8 mouse cellular contexts compared by ENCODE assay signal in the genomic region with DNA sequence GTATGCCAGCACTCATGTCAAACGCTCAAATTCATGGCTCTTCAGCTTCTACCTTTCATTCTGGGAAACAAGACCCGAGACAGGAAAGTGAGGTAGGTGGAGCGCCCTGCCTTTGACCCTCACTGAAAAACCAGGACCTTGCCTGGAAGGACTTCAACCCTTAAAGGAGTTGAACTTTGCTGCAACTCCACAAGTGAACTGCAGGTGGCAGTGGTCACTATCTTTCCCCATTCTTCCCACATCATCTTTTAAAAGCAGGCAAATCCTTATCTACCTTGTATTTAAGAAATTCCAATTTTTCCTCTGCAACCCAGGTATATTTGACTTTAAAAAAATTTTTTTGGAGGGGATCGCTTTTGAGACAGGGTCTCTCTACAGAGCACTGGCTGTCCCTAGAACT. TPM values are rescaled to one million over a fixed set of nuclear protein-coding genes. Genes with fewer than 3 reads are reported as not detected.
DNase-seq lines count a peak whose midpoint lies in the region; ATAC-seq and TF ChIP-seq lines count a peak whose summit lies in the region.

No protein-coding gene starts in this region.

- peaks cover 69% of the 10 kb centered on the region for H3K36me3 ChIP-seq in kidney, embryonic 16.5 days (ENCODE audit: insufficient read depth, low read length)
- H3K36me3 ChIP-seq in CH12.LX (replicated peaks in 1 of 2; ENCODE audit: control insufficient read depth in 1 of 2, insufficient read depth in 1 of 2, low read length in 1 of 2): peaks cover 62 to 94% of the 10 kb centered on the region in 2 experiments

- dilution Hi-C loops in CH12.LX (cut with MboI; ENCODE audit: extremely low pct_ligation_motif_present, extremely low pct_unique_long_range_greater_than_20kb, low sequenced_read_pairs): no loop called here

- no peaks in the 10 kb centered on the region for H3K27me3 ChIP-seq in kidney, embryonic 16.5 days (ENCODE audit: insufficient read depth, low read length)
- H3K27me3 ChIP-seq in CH12.LX (replicated peaks): no peaks in the 10 kb centered on the region

- no peak overlapping the region for H3K4me2 ChIP-seq in kidney, embryonic 16.5 days (replicated peaks; ENCODE audit: low read depth, low read length)
- no peak overlapping the region for H3K4me2 ChIP-seq in CH12.LX (ENCODE audit: insufficient read depth, low read depth, poor library complexity, severe bottlenecking)

- no peak for TF ChIP-seq EP300 in CH12.LX (IDR thresholded peaks at IDR 0.05; ENCODE audit: low read length)

- in situ Hi-C loops in CH12.LX (cut with MboI; ENCODE audit: low pct_ligation_motif_present, low pct_unique_long_range_greater_than_20kb, low sequenced_read_pairs): no loop called here

- TF ChIP-seq CTCF in CH12.LX (conservative IDR thresholded peaks at IDR 0.05 in 1 of 2, IDR thresholded peaks at IDR 0.05 in 1 of 2; ENCODE audit: low read depth in 2 of 2, low read length in 2 of 2): peak; percentile 56 to 72

- H3K9ac ChIP-seq in kidney, embryonic 16.5 days (replicated peaks; ENCODE audit: low read length): no peak overlapping the region
- H3K9ac ChIP-seq in CH12.LX (ENCODE audit: insufficient read depth, low read depth): no peak overlapping the region

- no peak overlapping the region for H3K27ac ChIP-seq in kidney, embryonic 16.5 days (ENCODE audit: low read length)
- H3K27ac ChIP-seq in CH12.LX (ENCODE audit: insufficient read depth, low read depth): no peak overlapping the region

- DNase-seq in kidney, adult 18-20 months: peak; percentile 55
- DNase-seq in CH12.LX (ENCODE audit: extremely low read depth): peak; percentile 33
- DNase-seq in c-Kit-positive CD71-positive TER-119-positive erythroid progenitor cells, embryonic 14.5 days (ENCODE audit: low spot score): peak; percentile 41
- peak; percentile 17 for DNase-seq in lung, postnatal 10 days
- DNase-seq in urinary bladder, postnatal 25 days (ENCODE audit: low spot score): no peak
- no peak for DNase-seq in adrenal gland, adult 8-10 months
- no peak for DNase-seq in testis, postnatal 10 days (ENCODE audit: low spot score)

- peak; percentile 48 for TF ChIP-seq RAD21 in CH12.LX (IDR thresholded peaks at IDR 0.05; ENCODE audit: low read depth, low read length)

- no peaks in the 10 kb centered on the region for H3K4me1 ChIP-seq in kidney, embryonic 16.5 days (ENCODE audit: insufficient read depth, low read length)
- no peaks in the 10 kb centered on the region for H3K4me1 ChIP-seq in CH12.LX (ENCODE audit: control insufficient read depth in 1 of 2, insufficient read depth in 2 of 2)

- H3K9me3 ChIP-seq in kidney, embryonic 16.5 days (ENCODE audit: low read length): no peaks in the 10 kb centered on the region
- no peaks in the 10 kb centered on the region for H3K9me3 ChIP-seq in CH12.LX (replicated peaks; ENCODE audit: low read length)

- no peak for TF ChIP-seq POLR2A in CH12.LX (IDR thresholded peaks at IDR 0.05; ENCODE audit: low read depth, low read length)

- H3K4me3 ChIP-seq in kidney, embryonic 16.5 days (ENCODE audit: low read length): no peak overlapping the region
- no peak overlapping the region for H3K4me3 ChIP-seq in CH12.LX (replicated peaks in 1 of 3; ENCODE audit: low read depth in 2 of 3, low read length in 2 of 3, poor library complexity in 1 of 3)

- 69% methylated on average over 4 of the region's 4 CpGs for WGBS in kidney, embryonic 16.5 days

- H3K79me2 ChIP-seq in CH12.LX (replicated peaks; ENCODE audit: control insufficient read depth, extremely low read depth, insufficient read depth, poor library complexity, severe bottlenecking): no peaks in the 10 kb centered on the region

- no peak for ATAC-seq in kidney, embryonic 16.5 days (ENCODE audit: low FRiP score, low TSS enrichment)

TF ChIP-seq in CH12.LX, 34 proteins besides CTCF, POLR2A, EP300 and RAD21:
- TF ChIP-seq SMC3 (IDR thresholded peaks at IDR 0.05; ENCODE audit: low read depth, low read length): peak; percentile 53
- TF ChIP-seq MEF2A (IDR thresholded peaks at IDR 0.05; ENCODE audit: borderline replicate concordance, low read depth, low read length): no peak
- TF ChIP-seq JUN (IDR thresholded peaks at IDR 0.05; ENCODE audit: insufficient read depth, low read depth, low read length): no peak
- TF ChIP-seq POLR2AphosphoS2 (IDR thresholded peaks at IDR 0.05; ENCODE audit: low read depth, low read length): 0 out of 2 replicates have a peak, but pooled peaks have one; percentile 49

RNA-seq across cellular contexts. Expression of a gene that starts 8.4 kb away (rescaled TPM):
- 11.1 and 12.6 TPM in 2 replicates for polyA plus RNA-seq in kidney, embryonic 16.5 days (2015; fragmentation: Nextera tagmentation; extraction: Ambion mirVana)
- total RNA-seq in CH12.LX (2012; rRNA removed) (1.6 and 1.9 TPM in 2 replicates), CH12.LX (2014; rRNA removed) (0.94 and 1.1 TPM in 2 replicates)
- polyA plus RNA-seq in CH12.LX (2012; ENCODE audit: insufficient read length, low read depth): 23.8 and 24.6 TPM in 2 replicates
- 1 to 10 TPM; 5.8 to 8.1 (median 6.9) TPM for total RNA-seq in adrenal gland, adult 8-10 months (2022)

RNA-seq across cellular contexts. Expression of a gene that starts 13.5 kb away (rescaled TPM):
- polyA plus RNA-seq in kidney, embryonic 16.5 days (2015; fragmentation: Nextera tagmentation; extraction: Ambion mirVana): 88.5 and 88.7 TPM in 2 replicates
- total RNA-seq in CH12.LX (2012; rRNA removed): 73.0 and 73.1 TPM in 2 replicates
- 17.2 and 21.4 TPM in 2 replicates for total RNA-seq in CH12.LX (2014; rRNA removed)
- 109 and 117 TPM in 2 replicates for polyA plus RNA-seq in CH12.LX (2012; ENCODE audit: insufficient read length, low read depth)
- total RNA-seq in adrenal gland, adult 8-10 months (2022): 10 to 100 TPM; 29.4 to 33.5 (median 32.5) TPM

RNA-seq across cellular contexts. Expression of a gene that starts 24.8 kb away (rescaled TPM):
- polyA plus RNA-seq in kidney, embryonic 16.5 days (2015; fragmentation: Nextera tagmentation; extraction: Ambion mirVana): 44.8 and 50.0 TPM in 2 replicates
- total RNA-seq in CH12.LX (2012; rRNA removed) (19.7 and 20.7 TPM in 2 replicates), CH12.LX (2014; rRNA removed) (13.5 and 16.3 TPM in 2 replicates)
- polyA plus RNA-seq in CH12.LX (2012; ENCODE audit: insufficient read length, low read depth): 29.7 and 30.3 TPM in 2 replicates
- 10 to 100 TPM; 37.7 to 62.9 (median 50.9) TPM for total RNA-seq in adrenal gland, adult 8-10 months (2022)

Comparison
In these comparisons a context has a peak if more than half of its experiments do, and no peak if none do; other contexts are left out.
1. DNase-seq: peak in kidney, adult 18-20 months (single experiment), CH12.LX (single experiment), c-Kit-positive CD71-positive TER-119-positive erythroid progenitor cells, embryonic 14.5 days (single experiment) and lung, postnatal 10 days (single experiment); none in urinary bladder, postnatal 25 days (single experiment), adrenal gland, adult 8-10 months (single experiment) and testis, postnatal 10 days (single experiment).